Mouse (Mus musculus): ENCODE results near the gene Faap24. TPM values are rescaled to one million over a fixed set of nuclear protein-coding genes. Genes with fewer than 3 reads are reported as not detected.
A peak's percentile ranks its signal among the peaks of the same experiment; 100 is the strongest.

The Faap24 gene
- polyA plus RNA-seq, 1 experiment from 2014 or later: 11.4 TPM

GRCm38 (mm10) chr7:35373146-35373989 lies 23.3 kb downstream of the Faap24 start:
- WGBS (ENCODE audit: insufficient replicate concordance): 72% methylated on average over 16 of the region's 16 CpGs
- no peak overlapping the region for H3K27ac ChIP-seq (ENCODE audit: low read depth)
- no peak for TF ChIP-seq CTCF (IDR thresholded peaks at IDR 0.05; ENCODE audit: low read depth)
- TF ChIP-seq EP300 (IDR thresholded peaks at IDR 0.05; ENCODE audit: low read depth): no peak
- H3K4me1 ChIP-seq (ENCODE audit: insufficient read depth): no peaks in the 10 kb centered on the region
- H3K27me3 ChIP-seq (ENCODE audit: insufficient read depth, low read length): no peaks in the 10 kb centered on the region
- H3K4me3 ChIP-seq (ENCODE audit: low read depth, low read length): no peak overlapping the region
- ATAC-seq (0 out of 2 replicates have a peak, but pooled peaks have one; percentile 36), DNase-seq (no peak)
- no peak overlapping the region for H3K4me2 ChIP-seq (ENCODE audit: low read depth, low read length)
- H3K9ac ChIP-seq (replicated peaks): no peak overlapping the region
- H3K9me3 ChIP-seq (ENCODE audit: low read length): no peaks in the 10 kb centered on the region
- no peaks in the 10 kb centered on the region for H3K36me3 ChIP-seq (replicated peaks; ENCODE audit: insufficient read depth, low read length)

- no peak overlapping the region for H3K4me2 ChIP-seq (ENCODE audit: low read depth, low read length)
- H3K36me3 ChIP-seq (replicated peaks; ENCODE audit: insufficient read depth, low read length): peaks cover 3% of the 10 kb centered on the region; the same call in 1 of the 2 replicates
- no peaks in the 10 kb centered on the region for H3K4me1 ChIP-seq (ENCODE audit: insufficient read depth)
- TF ChIP-seq EP300 (IDR thresholded peaks at IDR 0.05; ENCODE audit: low read depth): no peak
- no peak for TF ChIP-seq CTCF (IDR thresholded peaks at IDR 0.05; ENCODE audit: low read depth)
- H3K27me3 ChIP-seq (ENCODE audit: insufficient read depth, low read length): no peaks in the 10 kb centered on the region
- DNase-seq: no peak
- no peak overlapping the region for H3K4me3 ChIP-seq (ENCODE audit: low read depth, low read length)
- 67% methylated on average over 14 of the region's 14 CpGs for WGBS (ENCODE audit: insufficient replicate concordance)
- no peak overlapping the region for H3K27ac ChIP-seq (ENCODE audit: low read depth)
- no peak overlapping the region for H3K9ac ChIP-seq (replicated peaks)
- no peaks in the 10 kb centered on the region for H3K9me3 ChIP-seq (ENCODE audit: low read length)
- ATAC-seq: peak; percentile 44; the same call in 1 of the 2 replicates
These were observed 24.1 kb downstream of the Faap24 start for GRCm38 (mm10) chr7:35372483-35373017.

- TF ChIP-seq CTCF (IDR thresholded peaks at IDR 0.05; ENCODE audit: low read depth) (no peak), EP300 (IDR thresholded peaks at IDR 0.05; ENCODE audit: low read depth) (no peak)
- Histone ChIP-seq H3K4me1 (ENCODE audit: insufficient read depth) (no peaks in the 10 kb centered on the region), H3K4me2 (ENCODE audit: low read depth, low read length) (no peak overlapping the region), H3K27ac (ENCODE audit: low read depth) (no peak overlapping the region), H3K4me3 (ENCODE audit: low read depth, low read length) (no peak overlapping the region), H3K27me3 (ENCODE audit: insufficient read depth, low read length) (no peaks in the 10 kb centered on the region), H3K9me3 (ENCODE audit: low read length) (no peaks in the 10 kb centered on the region), H3K36me3 (replicated peaks; ENCODE audit: insufficient read depth, low read length) (peaks cover 7% of the 10 kb centered on the region), H3K9ac (replicated peaks) (no peak overlapping the region)
- 81% methylated on average over 14 of the region's 14 CpGs for WGBS (ENCODE audit: insufficient replicate concordance)
- ATAC-seq (no peak), DNase-seq (no peak)
These were observed 25.5 kb downstream of the Faap24 start for GRCm38 (mm10) chr7:35371096-35371495.

- TF ChIP-seq EP300 (IDR thresholded peaks at IDR 0.05; ENCODE audit: low read depth) (no peak), CTCF (IDR thresholded peaks at IDR 0.05; ENCODE audit: low read depth) (no peak)
- Histone ChIP-seq H3K27me3 (ENCODE audit: insufficient read depth, low read length) (no peaks in the 10 kb centered on the region), H3K4me1 (ENCODE audit: insufficient read depth) (no peaks in the 10 kb centered on the region), H3K36me3 (replicated peaks; ENCODE audit: insufficient read depth, low read length) (peaks cover 9% of the 10 kb centered on the region), H3K4me2 (ENCODE audit: low read depth, low read length) (no peak overlapping the region), H3K9me3 (ENCODE audit: low read length) (no peaks in the 10 kb centered on the region), H3K4me3 (ENCODE audit: low read depth, low read length) (no peak overlapping the region), H3K27ac (ENCODE audit: low read depth) (no peak overlapping the region), H3K9ac (replicated peaks) (no peak overlapping the region)
- no peak for ATAC-seq
- DNase-seq: no peak
- 74% methylated on average over 12 of the region's 12 CpGs for WGBS (ENCODE audit: insufficient replicate concordance)
These were observed 31.3 kb downstream of the Faap24 start for GRCm38 (mm10) chr7:35365161-35365910.

- H3K27me3 ChIP-seq (ENCODE audit: insufficient read depth, low read length): no peaks in the 10 kb centered on the region
- H3K36me3 ChIP-seq (replicated peaks; ENCODE audit: insufficient read depth, low read length): peaks cover 9% of the 10 kb centered on the region
- H3K4me2 ChIP-seq (ENCODE audit: low read depth, low read length): no peak overlapping the region
- no peaks in the 10 kb centered on the region for H3K9me3 ChIP-seq (ENCODE audit: low read length)
- no peaks in the 10 kb centered on the region for H3K4me1 ChIP-seq (ENCODE audit: insufficient read depth)
- TF ChIP-seq CTCF (IDR thresholded peaks at IDR 0.05; ENCODE audit: low read depth) (no peak), EP300 (IDR thresholded peaks at IDR 0.05; ENCODE audit: low read depth) (no peak)
- H3K9ac ChIP-seq (replicated peaks): no peak overlapping the region
- no peak for DNase-seq
- peak; percentile 38; the same call in 1 of the 2 replicates for ATAC-seq
- WGBS (ENCODE audit: insufficient replicate concordance): 63% methylated on average over 5 of the region's 5 CpGs
- H3K4me3 ChIP-seq (ENCODE audit: low read depth, low read length): no peak overlapping the region
- no peak overlapping the region for H3K27ac ChIP-seq (ENCODE audit: low read depth)
These were observed 33.8 kb downstream of the Faap24 start for GRCm38 (mm10) chr7:35362868-35363267.

- Histone ChIP-seq H3K27me3 (ENCODE audit: insufficient read depth, low read length) (no peaks in the 10 kb centered on the region), H3K4me1 (ENCODE audit: insufficient read depth) (no peaks in the 10 kb centered on the region), H3K4me3 (ENCODE audit: low read depth, low read length) (no peak overlapping the region), H3K36me3 (replicated peaks; ENCODE audit: insufficient read depth, low read length) (peaks cover 6% of the 10 kb centered on the region; the same call in 1 of the 2 replicates), H3K9me3 (ENCODE audit: low read length) (no peaks in the 10 kb centered on the region), H3K9ac (replicated peaks) (no peak overlapping the region), H3K27ac (ENCODE audit: low read depth) (no peak overlapping the region), H3K4me2 (ENCODE audit: low read depth, low read length) (no peak overlapping the region)
- TF ChIP-seq CTCF (IDR thresholded peaks at IDR 0.05; ENCODE audit: low read depth): no peak
- TF ChIP-seq EP300 (IDR thresholded peaks at IDR 0.05; ENCODE audit: low read depth): no peak
- no peak for DNase-seq
- WGBS (ENCODE audit: insufficient replicate concordance): 57% methylated on average over 5 of the region's 5 CpGs
- ATAC-seq: no peak
These were observed 34.4 kb downstream of the Faap24 start for GRCm38 (mm10) chr7:35362253-35362652.
